Mouse (Mus musculus) MEL (cell line): ENCODE measurements around the gene Rsph6a. TPM values are rescaled to one million over a fixed set of nuclear protein-coding genes. Genes with fewer than 3 reads are reported as not detected.
A peak's percentile ranks its signal among the peaks of the same experiment; 100 is the strongest.

Experiments used
- DNase-seq: peaks from one replicate; pipeline ENCODE4 v3.0.0; 2011; ENCODE audit warnings: low read depth, low spot score
- H3K27ac ChIP-seq: 2 replicates; pipeline ENCODE4 v1.5.1; 2012; ENCODE audit warnings: low read depth, mild to moderate bottlenecking, control low read depth, low read length, moderate library complexity; ENCODE audit not compliant: control insufficient read depth
- H3K27me3 ChIP-seq, 2 experiments: fragments of 150-350 bp in 1 of 2; sonication (generic) in 1 of 2; 2 replicates each; pipeline ENCODE4 v1.6.1; 2012; ENCODE audit warnings: low read length in 2 of 2, mild to moderate bottlenecking in 2 of 2, improper control_type of control experiment in 1 of 2, moderate library complexity in 1 of 2; ENCODE audit not compliant: insufficient read depth in 2 of 2, control insufficient read depth in 1 of 2
- H3K36me3 ChIP-seq, 2 experiments: 2 replicates each; pipeline ENCODE4 v1.6.1; 2012 to 2014; ENCODE audit warnings: low read length in 2 of 2, improper control_type of control experiment in 1 of 2, inconsistent platforms in 1 of 2, mild to moderate bottlenecking in 1 of 2; ENCODE audit not compliant: insufficient read depth in 2 of 2, control insufficient read depth in 1 of 2
- H3K4me1 ChIP-seq, 2 experiments: fragments of 150-350 bp in 1 of 2; sonication (generic) in 1 of 2; 2 replicates each; pipeline ENCODE4 v1.6.1; 2012; ENCODE audit warnings: low read length in 2 of 2, improper control_type of control experiment in 1 of 2, mild to moderate bottlenecking in 1 of 2; ENCODE audit not compliant: insufficient read depth in 2 of 2, control insufficient read depth in 1 of 2
- H3K4me3 ChIP-seq, 2 experiments: fragments of 150-350 bp in 1 of 2; sonication (generic) in 1 of 2; 2 replicates each; pipeline ENCODE4 v1.5.1; 2012; ENCODE audit warnings: low read depth in 2 of 2, low read length in 2 of 2, mild to moderate bottlenecking in 2 of 2, moderate library complexity in 2 of 2, control low read depth in 1 of 2, improper control_type of control experiment in 1 of 2; ENCODE audit not compliant: control insufficient read depth in 1 of 2, insufficient read depth in 1 of 2
- H3K79me2 ChIP-seq: 2 replicates; pipeline ENCODE4 v1.6.1; 2012; ENCODE audit warnings: mild to moderate bottlenecking, low read length, moderate library complexity; ENCODE audit not compliant: control insufficient read depth, poor library complexity, insufficient read depth
- H3K9ac ChIP-seq: 2 replicates; pipeline ENCODE4 v1.6.1; 2012; ENCODE audit warnings: low read depth, mild to moderate bottlenecking, control low read depth, low read length, moderate library complexity; ENCODE audit not compliant: control insufficient read depth, poor library complexity, severe bottlenecking
- H3K9me3 ChIP-seq: fragments of 150-350 bp; sonication (generic); replicated peaks from 2 replicates; pipeline ENCODE4 v1.6.1; 2012; ENCODE audit warnings: mild to moderate bottlenecking, low read length, improper control_type of control experiment, moderate library complexity; ENCODE audit not compliant: insufficient read depth
- BHLHE40 ChIP-seq: IDR thresholded peaks from 2 replicates; pipeline ENCODE4 v1.6.1; 2012; ENCODE audit warnings: low read depth, mild to moderate bottlenecking, inconsistent platforms, low read length, improper control_type of control experiment, borderline replicate concordance
- CHD2 ChIP-seq: IDR thresholded peaks from 2 replicates; pipeline ENCODE4 v1.6.1; 2011; ENCODE audit warnings: low read length, improper control_type of control experiment
- CTCF ChIP-seq, 3 experiments: IDR thresholded peaks in 2 of 3; conservative IDR thresholded peaks in 1 of 3; 2 replicates each; pipeline ENCODE4 v1.5.1; 2011 to 2012; ENCODE audit warnings: low read length in 3 of 3, low read depth in 2 of 3, mild to moderate bottlenecking in 2 of 3, improper control_type of control experiment in 1 of 3, inconsistent platforms in 1 of 3, mixed read lengths in 1 of 3, moderate library complexity in 1 of 3; ENCODE audit not compliant: control insufficient read depth in 1 of 3, insufficient read depth in 1 of 3, poor library complexity in 1 of 3, severe bottlenecking in 1 of 3
- ELF1 ChIP-seq: IDR thresholded peaks from 2 replicates; pipeline ENCODE4 v1.6.1; 2014; ENCODE audit warnings: low read depth, mild to moderate bottlenecking, inconsistent platforms, low read length, improper control_type of control experiment, moderate library complexity
- EP300 ChIP-seq, 2 experiments: IDR thresholded peaks; 2 replicates each; pipeline ENCODE4 v1.6.1; 2011; ENCODE audit warnings: improper control_type of control experiment in 2 of 2, low read length in 2 of 2, low read depth in 1 of 2, mild to moderate bottlenecking in 1 of 2
- ETS1 ChIP-seq: IDR thresholded peaks from 2 replicates; pipeline ENCODE4 v1.6.1; 2012; ENCODE audit warnings: low read depth, mild to moderate bottlenecking, inconsistent platforms, low read length, improper control_type of control experiment, moderate library complexity
- GABPA ChIP-seq: IDR thresholded peaks from 2 replicates; pipeline ENCODE4 v1.6.1; 2012; ENCODE audit warnings: low read depth, mild to moderate bottlenecking, inconsistent platforms, low read length, improper control_type of control experiment, moderate library complexity
- HCFC1 ChIP-seq: IDR thresholded peaks from 2 replicates; pipeline ENCODE4 v1.6.1; 2012; ENCODE audit warnings: low read depth, mild to moderate bottlenecking, inconsistent platforms, low read length, improper control_type of control experiment, moderate library complexity
- KAT2A ChIP-seq: conservative IDR thresholded peaks from 2 replicates; pipeline ENCODE4 v1.6.1; 2012; ENCODE audit warnings: low read depth, low read length, improper control_type of control experiment, inconsistent platforms
- MAFK ChIP-seq: IDR thresholded peaks from 2 replicates; pipeline ENCODE4 v1.6.1; 2011; ENCODE audit warnings: low read depth, mild to moderate bottlenecking, low read length, improper control_type of control experiment, borderline replicate concordance
- MAX ChIP-seq: IDR thresholded peaks from 2 replicates; pipeline ENCODE4 v1.6.1; 2011; ENCODE audit warnings: low read length, improper control_type of control experiment
- MXI1 ChIP-seq: IDR thresholded peaks from 2 replicates; pipeline ENCODE4 v1.6.1; 2011; ENCODE audit warnings: mild to moderate bottlenecking, low read depth, low read length, improper control_type of control experiment
- MYC ChIP-seq: IDR thresholded peaks from 2 replicates; pipeline ENCODE4 v1.6.1; 2011; ENCODE audit warnings: low read depth, mild to moderate bottlenecking, low read length, improper control_type of control experiment, moderate library complexity
- NELFE ChIP-seq: IDR thresholded peaks from 2 replicates; pipeline ENCODE4 v1.6.1; 2011; ENCODE audit warnings: low read depth, low read length, improper control_type of control experiment
- NRF1 ChIP-seq: IDR thresholded peaks from 2 replicates; pipeline ENCODE4 v1.6.1; 2014; ENCODE audit warnings: low read depth, mild to moderate bottlenecking, inconsistent platforms, low read length, improper control_type of control experiment, moderate library complexity; ENCODE audit not compliant: poor library complexity, insufficient read depth, severe bottlenecking
- RAD21 ChIP-seq: IDR thresholded peaks from 2 replicates; pipeline ENCODE4 v1.6.1; 2011; ENCODE audit warnings: mild to moderate bottlenecking, low read depth, low read length, improper control_type of control experiment
- SMC3 ChIP-seq: IDR thresholded peaks from 2 replicates; pipeline ENCODE4 v1.6.1; 2011; ENCODE audit warnings: low read depth, low read length, improper control_type of control experiment
- TAL1 ChIP-seq: IDR thresholded peaks from 2 replicates; pipeline ENCODE4 v1.6.1; 2012; ENCODE audit warnings: mild to moderate bottlenecking, inconsistent platforms, low read length, moderate library complexity, mixed read lengths
- TCF12 ChIP-seq: IDR thresholded peaks from 2 replicates; pipeline ENCODE4 v1.6.1; 2014; ENCODE audit warnings: low read depth, mild to moderate bottlenecking, inconsistent platforms, low read length, improper control_type of control experiment, moderate library complexity
- UBTF ChIP-seq: IDR thresholded peaks from 2 replicates; pipeline ENCODE4 v1.6.1; 2012; ENCODE audit warnings: low read depth, mild to moderate bottlenecking, inconsistent platforms, low read length, improper control_type of control experiment, moderate library complexity, borderline replicate concordance; ENCODE audit not compliant: insufficient read depth
- USF1 ChIP-seq: IDR thresholded peaks from 2 replicates; pipeline ENCODE4 v1.6.1; 2014; ENCODE audit warnings: low read depth, mild to moderate bottlenecking, inconsistent platforms, low read length, improper control_type of control experiment, moderate library complexity
- polyA plus RNA-seq, 2 experiments: library from polyadenylated mRNA; stranded (reverse) in 1 of 2; unstranded in 1 of 2; fragments of >175 nt in 1 of 2; fragments of >200 nt in 1 of 2; gene quantifications; 2 replicates each; pipeline versions ENCODE4 v1.2.1 to v1.2.4; 2012; ENCODE audit warnings: low replicate concordance in 2 of 2, low read depth in 1 of 2; ENCODE audit not compliant: insufficient read length in 2 of 2, insufficient read depth in 1 of 2, missing spikeins in 1 of 2
- total RNA-seq: library from RNA; depleted of rRNA; stranded (reverse); fragments of 300-350 nt; gene quantifications from 2 replicates; pipeline ENCODE4 v1.2.3, GENCODE M21; 2012

The Rsph6a gene
- total and polyA plus RNA-seq, 3 experiments: 0.04 to 0.23 TPM; not detected in 1

DNA sequence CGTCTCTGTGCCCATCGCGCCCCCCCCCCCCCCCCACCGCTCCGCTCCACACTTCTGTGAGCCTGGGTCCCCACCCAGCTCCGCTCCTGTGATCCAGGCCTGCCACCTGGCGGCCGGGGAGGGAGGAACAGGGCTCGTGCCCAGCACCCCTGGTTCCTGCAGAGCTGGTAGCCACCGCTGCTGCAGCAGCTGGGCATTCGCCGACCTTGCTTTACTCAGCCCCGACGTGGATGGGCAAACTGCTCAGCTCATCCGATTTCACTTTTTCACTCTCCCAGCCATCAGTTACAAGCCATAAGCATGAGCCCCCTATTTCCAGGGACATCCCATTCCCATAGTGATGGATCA is 38.7 kb downstream of the Rsph6a start:
- Histone ChIP-seq H3K27me3 (no peaks in the 10 kb centered on the region), H3K9ac (peak overlapping the region; percentile 51), H3K9me3 (no peaks in the 10 kb centered on the region), H3K79me2 (peaks cover 8% of the 10 kb centered on the region; the same call in 1 of the 2 replicates), H3K27ac (peak overlapping the region; percentile 23), H3K4me3 (peak overlapping the region; percentile 47 to 58), H3K4me1 (peaks cover 0 to 9% of the 10 kb centered on the region in 2 experiments; a peak in 3 of 4 replicates), H3K36me3 (no peaks in the 10 kb centered on the region)
- DNase-seq: peak; percentile 80
- TF ChIP-seq HCFC1: no peak; the same call in 1 of the 2 replicates
- TF ChIP-seq ETS1: no peak
- peak; percentile 67 for TF ChIP-seq SMC3
- TF ChIP-seq NRF1: no peak
- TF ChIP-seq NELFE: no peak
- no peak for TF ChIP-seq MAX
- no peak; the same call in 1 of the 2 replicates for TF ChIP-seq BHLHE40
- TF ChIP-seq EP300 (IDR thresholded peaks at IDR 0.05; ENCODE audit: low read depth in 1 of 2, low read length in 2 of 2): no peak
- peak; percentile 22; the same call in 1 of the 2 replicates for TF ChIP-seq MXI1
- TF ChIP-seq CTCF (IDR thresholded peaks at IDR 0.05 in 2 of 3, conservative IDR thresholded peaks at IDR 0.05 in 1 of 3; ENCODE audit: control insufficient read depth in 1 of 3, insufficient read depth in 1 of 3, low read depth in 2 of 3, low read length in 3 of 3, poor library complexity in 1 of 3, severe bottlenecking in 1 of 3): peak; percentile 57 to 96 (median 77); a peak in 5 of 6 replicates
- TF ChIP-seq TCF12: no peak
- TF ChIP-seq KAT2A: no peak
- peak; percentile 66 for TF ChIP-seq RAD21
- no peak for TF ChIP-seq MAFK
- no peak for TF ChIP-seq USF1
- TF ChIP-seq TAL1: no peak
- no peak for TF ChIP-seq CHD2
- no peak for TF ChIP-seq MYC
- no peak for TF ChIP-seq GABPA
- TF ChIP-seq UBTF: no peak
- no peak for TF ChIP-seq ELF1
